Mouse (Mus musculus): ENCODE measurements around the gene Dmkn. TPM values are rescaled to one million over a fixed set of nuclear protein-coding genes. Genes with fewer than 3 reads are reported as not detected.
"Not testable (repeated sequence)": the region's sequence is repeated elsewhere in the genome, so short reads cannot be mapped to it uniquely, and the experiment has no call there.

The Dmkn gene
- polyA plus RNA-seq, 1 experiment from 2014 or later = 0.38 TPM

- WGBS = 94% methylated on average over 10 of the region's 10 CpGs
- no peak for ATAC-seq (ENCODE audit: low FRiP score, low read depth)
- no peak overlapping the region for H3K4me2 ChIP-seq (replicated peaks)
Observed at GRCm38 (mm10) chr7:30826660-30827059, 63.1 kb downstream of the Dmkn start.

GRCm38 (mm10) chr7:30828871-30829270 is 65.3 kb downstream of the Dmkn start:
- H3K27ac ChIP-seq; H3K36me3 ChIP-seq; H3K27me3 ChIP-seq (replicated peaks); H3K4me3 ChIP-seq; H3K9ac ChIP-seq; ATAC-seq (ENCODE audit: low FRiP score, low read depth); H3K4me2 ChIP-seq (replicated peaks); H3K9me3 ChIP-seq; H3K4me1 ChIP-seq: not testable (repeated sequence)

More at GRCm38 (mm10) chr7:30826660-30827059, 63.1 kb downstream of the Dmkn start:
- Histone ChIP-seq H3K36me3 (no peaks in the 10 kb centered on the region), H3K9ac (no peak overlapping the region), H3K9me3 (no peaks in the 10 kb centered on the region), H3K27me3 (replicated peaks) (no peaks in the 10 kb centered on the region), H3K27ac (no peak overlapping the region), H3K4me3 (no peak overlapping the region), H3K4me1 (no peaks in the 10 kb centered on the region)

GRCm38 (mm10) chr7:30829428-30829827 is 65.9 kb downstream of the Dmkn start:
- H3K4me3 ChIP-seq = no peak overlapping the region
- WGBS = 70% methylated on average over 3 of the region's 3 CpGs
- H3K27ac ChIP-seq = no peak overlapping the region
- no peak overlapping the region for H3K9ac ChIP-seq
- H3K4me2 ChIP-seq (replicated peaks) = no peak overlapping the region
- no peaks in the 10 kb centered on the region for H3K4me1 ChIP-seq
- no peaks in the 10 kb centered on the region for H3K27me3 ChIP-seq (replicated peaks)
- no peak for ATAC-seq (ENCODE audit: low FRiP score, low read depth)
- no peaks in the 10 kb centered on the region for H3K9me3 ChIP-seq
- H3K36me3 ChIP-seq = no peaks in the 10 kb centered on the region

Other genes starting within 250 kb of the Dmkn start
- gene Arhgap33, start 228.7 kb upstream of the Dmkn start, polyA plus RNA-seq (2016; fragmentation: Nextera tagmentation; extraction: Ambion mirVana) = 78.3 and 90.0 TPM in 2 replicates
- 5.4 and 6.0 TPM in 2 replicates for gene Hspb6, start 211.6 kb upstream of the Dmkn start, polyA plus RNA-seq (2016; fragmentation: Nextera tagmentation; extraction: Ambion mirVana)
- gene Proser3, start 211.5 kb upstream of the Dmkn start, polyA plus RNA-seq (2016; fragmentation: Nextera tagmentation; extraction: Ambion mirVana) = 9.7 and 11.0 TPM in 2 replicates
- gene Lin37, start 203.9 kb upstream of the Dmkn start, polyA plus RNA-seq (2016; fragmentation: Nextera tagmentation; extraction: Ambion mirVana) = 52.8 and 53.4 TPM in 2 replicates
- gene U2af1l4, start 200.5 kb upstream of the Dmkn start, polyA plus RNA-seq (2016; fragmentation: Nextera tagmentation; extraction: Ambion mirVana) = 83.8 and 87.9 TPM in 2 replicates
- gene Gm49396, start 200.4 kb upstream of the Dmkn start, polyA plus RNA-seq (2016; fragmentation: Nextera tagmentation; extraction: Ambion mirVana) = 16.2 and 17.1 TPM in 2 replicates
- gene Psenen, start 200.1 kb upstream of the Dmkn start, polyA plus RNA-seq (2016; fragmentation: Nextera tagmentation; extraction: Ambion mirVana) = 137 and 143 TPM in 2 replicates
- 4.1 and 5.7 TPM in 2 replicates for gene Igflr1, start 198.3 kb upstream of the Dmkn start, polyA plus RNA-seq (2016; fragmentation: Nextera tagmentation; extraction: Ambion mirVana)
- 12.2 and 13.7 TPM in 2 replicates for gene Kmt2b, start 175.0 kb upstream of the Dmkn start, polyA plus RNA-seq (2016; fragmentation: Nextera tagmentation; extraction: Ambion mirVana)
- 0.22 and 0.47 TPM in 2 replicates for gene Zbtb32, start 164.8 kb upstream of the Dmkn start, polyA plus RNA-seq (2016; fragmentation: Nextera tagmentation; extraction: Ambion mirVana)
- gene Upk1a, start 150.9 kb upstream of the Dmkn start, polyA plus RNA-seq (2016; fragmentation: Nextera tagmentation; extraction: Ambion mirVana) = 1.6 and 1.9 TPM in 2 replicates
- gene Cox6b1, start 137.6 kb upstream of the Dmkn start, polyA plus RNA-seq (2016; fragmentation: Nextera tagmentation; extraction: Ambion mirVana) = 912 and 934 TPM in 2 replicates
- gene Etv2, start 127.9 kb upstream of the Dmkn start, polyA plus RNA-seq (2016; fragmentation: Nextera tagmentation; extraction: Ambion mirVana) = not detected in 2 replicates
- 163 and 167 TPM in 2 replicates for gene Rbm42, start 113.4 kb upstream of the Dmkn start, polyA plus RNA-seq (2016; fragmentation: Nextera tagmentation; extraction: Ambion mirVana)
- 39.5 and 45.2 TPM in 2 replicates for gene Haus5, start 98.8 kb upstream of the Dmkn start, polyA plus RNA-seq (2016; fragmentation: Nextera tagmentation; extraction: Ambion mirVana)
- gene Pmis2, start 92.2 kb upstream of the Dmkn start, polyA plus RNA-seq (2016; fragmentation: Nextera tagmentation; extraction: Ambion mirVana) = not detected in 2 replicates
- not detected in 2 replicates for gene 2200002J24Rik, start 64.8 kb upstream of the Dmkn start, polyA plus RNA-seq (2016; fragmentation: Nextera tagmentation; extraction: Ambion mirVana)
- gene Atp4a, start 51.5 kb upstream of the Dmkn start, polyA plus RNA-seq (2016; fragmentation: Nextera tagmentation; extraction: Ambion mirVana) = 1.3 and 2.0 TPM in 2 replicates
- 185 and 194 TPM in 2 replicates for gene Tmem147, start 34.2 kb upstream of the Dmkn start, polyA plus RNA-seq (2016; fragmentation: Nextera tagmentation; extraction: Ambion mirVana)
- gene Gapdhs, start 20.1 kb upstream of the Dmkn start, polyA plus RNA-seq (2016; fragmentation: Nextera tagmentation; extraction: Ambion mirVana) = 1.4 and 1.5 TPM in 2 replicates
- gene Sbsn, start 12.3 kb upstream of the Dmkn start, polyA plus RNA-seq (2016; fragmentation: Nextera tagmentation; extraction: Ambion mirVana) = 1.1 and 2.6 TPM in 2 replicates
- not detected in 2 replicates for gene Krtdap, start 24.1 kb downstream of the Dmkn start, polyA plus RNA-seq (2016; fragmentation: Nextera tagmentation; extraction: Ambion mirVana)
- 0.08 TPM in 1 of 2 replicates, not detected in the other for gene Ffar2, start 60.0 kb downstream of the Dmkn start, polyA plus RNA-seq (2016; fragmentation: Nextera tagmentation; extraction: Ambion mirVana)
- gene Ffar3, start 92.4 kb downstream of the Dmkn start, polyA plus RNA-seq (2016; fragmentation: Nextera tagmentation; extraction: Ambion mirVana) = not detected in 2 replicates
- not detected in 2 replicates for gene Ffar1, start 97.8 kb downstream of the Dmkn start, polyA plus RNA-seq (2016; fragmentation: Nextera tagmentation; extraction: Ambion mirVana)
- gene Cd22, start 116.6 kb downstream of the Dmkn start, polyA plus RNA-seq (2016; fragmentation: Nextera tagmentation; extraction: Ambion mirVana) = 0.05 TPM in 1 of 2 replicates, not detected in the other
- 0.79 and 1.2 TPM in 2 replicates for gene Mag, start 151.1 kb downstream of the Dmkn start, polyA plus RNA-seq (2016; fragmentation: Nextera tagmentation; extraction: Ambion mirVana)
- not detected in 2 replicates for gene Hamp2, start 160.9 kb downstream of the Dmkn start, polyA plus RNA-seq (2016; fragmentation: Nextera tagmentation; extraction: Ambion mirVana)
- not detected in 2 replicates for gene Hamp, start 180.3 kb downstream of the Dmkn start, polyA plus RNA-seq (2016; fragmentation: Nextera tagmentation; extraction: Ambion mirVana)
- 32.0 and 38.8 TPM in 2 replicates for gene Usf2, start 193.0 kb downstream of the Dmkn start, polyA plus RNA-seq (2016; fragmentation: Nextera tagmentation; extraction: Ambion mirVana)
- gene Lsr, start 209.7 kb downstream of the Dmkn start, polyA plus RNA-seq (2016; fragmentation: Nextera tagmentation; extraction: Ambion mirVana) = 15.4 and 17.0 TPM in 2 replicates
- gene Fam187b, start 210.0 kb downstream of the Dmkn start, polyA plus RNA-seq (2016; fragmentation: Nextera tagmentation; extraction: Ambion mirVana) = 0.42 and 0.46 TPM in 2 replicates